8 mouse cellular contexts compared by ENCODE assay signal in genomic region chr7:140049115-140049689, GRCm38 (mm10). TPM values are rescaled to one million over a fixed set of nuclear protein-coding genes. Genes with fewer than 3 reads are reported as not detected.
DNase-seq lines count a peak whose midpoint lies in the region; ATAC-seq lines count a peak whose summit lies in the region.

No protein-coding gene starts in this region.

- no peak overlapping the region for H3K27ac ChIP-seq in embryonic facial prominence, embryonic 13.5 days
- 0 out of 2 replicates have a peak overlapping the region, but pooled peaks have one; percentile 14 for H3K27ac ChIP-seq in hindbrain, embryonic 14.5 days
- H3K27ac ChIP-seq in liver, embryonic 16.5 days (ENCODE audit: low read length): no peak overlapping the region
- H3K27ac ChIP-seq in neural tube, embryonic 14.5 days (ENCODE audit: low read depth, low read length): no peak overlapping the region

- peak; percentile 68; the same call in 1 of the 2 replicates for ATAC-seq in embryonic facial prominence, embryonic 13.5 days (ENCODE audit: insufficient number of reproducible peaks, insufficient read depth, low FRiP score, low TSS enrichment, low read depth)
- ATAC-seq in hindbrain, embryonic 14.5 days (ENCODE audit: low FRiP score): peak; percentile 82
- ATAC-seq in liver, embryonic 16.5 days (ENCODE audit: low read depth): no peak
- ATAC-seq in neural tube, embryonic 14.5 days (ENCODE audit: low read depth): peak; percentile 86

- peak overlapping the region; percentile 71 for H3K4me2 ChIP-seq in embryonic facial prominence, embryonic 13.5 days
- peak overlapping the region; percentile 69 for H3K4me2 ChIP-seq in hindbrain, embryonic 14.5 days (replicated peaks)
- H3K4me2 ChIP-seq in liver, embryonic 16.5 days (ENCODE audit: low read depth, low read length): peak overlapping the region; percentile 52
- H3K4me2 ChIP-seq in neural tube, embryonic 14.5 days (ENCODE audit: low read depth, low read length): peak overlapping the region; percentile 58

- H3K4me3 ChIP-seq in embryonic facial prominence, embryonic 13.5 days: peak overlapping the region; percentile 43
- H3K4me3 ChIP-seq in hindbrain, embryonic 14.5 days (replicated peaks; ENCODE audit: low read length): peak overlapping the region; percentile 46
- peak overlapping the region; percentile 39 for H3K4me3 ChIP-seq in liver, embryonic 16.5 days (ENCODE audit: low read depth, low read length)
- H3K4me3 ChIP-seq in neural tube, embryonic 14.5 days (ENCODE audit: low read depth, low read length): peak overlapping the region; percentile 51

- under 1% methylated on average over 34 of the region's 34 CpGs for WGBS in embryonic facial prominence, embryonic 13.5 days
- under 1% methylated on average over 34 of the region's 34 CpGs for WGBS in hindbrain, embryonic 14.5 days
- 2% methylated on average over 34 of the region's 34 CpGs for WGBS in liver, embryonic 16.5 days (ENCODE audit: insufficient replicate concordance)
- WGBS in neural tube, embryonic 14.5 days: under 1% methylated on average over 34 of the region's 34 CpGs

- H3K27me3 ChIP-seq in embryonic facial prominence, embryonic 13.5 days: peaks cover 97% of the 10 kb centered on the region
- H3K27me3 ChIP-seq in hindbrain, embryonic 14.5 days (ENCODE audit: control insufficient read depth, insufficient read depth, low read length): peaks cover 68% of the 10 kb centered on the region
- H3K27me3 ChIP-seq in liver, embryonic 16.5 days (ENCODE audit: control insufficient read depth, insufficient read depth, low read depth, low read length): peaks cover 73% of the 10 kb centered on the region
- peaks cover 19% of the 10 kb centered on the region for H3K27me3 ChIP-seq in neural tube, embryonic 14.5 days (ENCODE audit: control insufficient read depth, insufficient read depth, low read length)

- peaks cover 23% of the 10 kb centered on the region for H3K4me1 ChIP-seq in embryonic facial prominence, embryonic 13.5 days
- peaks cover 19% of the 10 kb centered on the region; the same call in 1 of the 2 replicates for H3K4me1 ChIP-seq in hindbrain, embryonic 14.5 days (replicated peaks; ENCODE audit: control insufficient read depth, insufficient read depth, low read length)
- H3K4me1 ChIP-seq in liver, embryonic 16.5 days (ENCODE audit: control insufficient read depth, low read depth, low read length): no peaks in the 10 kb centered on the region; the same call in 1 of the 2 replicates
- H3K4me1 ChIP-seq in neural tube, embryonic 14.5 days (ENCODE audit: control insufficient read depth, insufficient read depth, low read length): peaks cover 13% of the 10 kb centered on the region

- intact Hi-C loops in gastrocnemius, postnatal 14 days (cut with DNase I; ENCODE audit: low total_unique reads): no loop called here

- H3K36me3 ChIP-seq in embryonic facial prominence, embryonic 13.5 days: no peaks in the 10 kb centered on the region
- H3K36me3 ChIP-seq in hindbrain, embryonic 14.5 days (replicated peaks; ENCODE audit: control insufficient read depth, insufficient read depth): no peaks in the 10 kb centered on the region
- H3K36me3 ChIP-seq in liver, embryonic 16.5 days (ENCODE audit: control insufficient read depth, insufficient read depth): no peaks in the 10 kb centered on the region
- H3K36me3 ChIP-seq in neural tube, embryonic 14.5 days (ENCODE audit: control insufficient read depth, insufficient read depth, low read length): no peaks in the 10 kb centered on the region

- H3K9me3 ChIP-seq in embryonic facial prominence, embryonic 13.5 days: no peaks in the 10 kb centered on the region
- no peaks in the 10 kb centered on the region for H3K9me3 ChIP-seq in hindbrain, embryonic 14.5 days (ENCODE audit: control insufficient read depth, low read length)
- H3K9me3 ChIP-seq in liver, embryonic 16.5 days (replicated peaks; ENCODE audit: control insufficient read depth, low read length): no peaks in the 10 kb centered on the region
- H3K9me3 ChIP-seq in neural tube, embryonic 14.5 days (ENCODE audit: control insufficient read depth, low read length): no peaks in the 10 kb centered on the region

- H3K9ac ChIP-seq in embryonic facial prominence, embryonic 13.5 days: peak overlapping the region; percentile 40; the same call in 1 of the 2 replicates
- peak overlapping the region; percentile 47 for H3K9ac ChIP-seq in hindbrain, embryonic 14.5 days
- H3K9ac ChIP-seq in liver, embryonic 16.5 days (ENCODE audit: low read depth, low read length): no peak overlapping the region
- peak overlapping the region; percentile 22; the same call in 1 of the 2 replicates for H3K9ac ChIP-seq in neural tube, embryonic 14.5 days (replicated peaks; ENCODE audit: low read depth, low read length)

- DNase-seq in urinary bladder, postnatal 25 days (ENCODE audit: low spot score): peak; percentile 19
- DNase-seq in urinary bladder, adult 2 months (ENCODE audit: low spot score): no peak
- DNase-seq in hindbrain, embryonic 14.5 days (ENCODE audit: low spot score): peak; percentile 57
- DNase-seq in gastrocnemius, postnatal 14 days: no peak
- no peak for DNase-seq in frontal cortex, postnatal 10 days (ENCODE audit: low spot score in 2 of 2)

RNA-seq across cellular contexts. Expression of gene Msx3, which starts 0.3 kb away (rescaled TPM):
- polyA plus RNA-seq in urinary bladder, adult 2 months (2012; rRNA removed): 0.03 TPM in 2 replicates
- 0.20 TPM in 1 of 2 replicates, not detected in the other for polyA plus RNA-seq in embryonic facial prominence, embryonic 13.5 days (2015; fragmentation: Nextera tagmentation; extraction: Ambion mirVana)
- polyA plus RNA-seq in hindbrain, embryonic 14.5 days (2014; fragmentation: Nextera tagmentation; extraction: Ambion mirVana): 8.1 and 9.0 TPM in 2 replicates
- polyA plus RNA-seq in liver, embryonic 16.5 days (2015; fragmentation: Nextera tagmentation; extraction: Ambion mirVana): not detected in 2 replicates
- polyA plus RNA-seq in neural tube, embryonic 14.5 days (2014; fragmentation: Nextera tagmentation; extraction: Ambion mirVana): 6.6 and 8.1 TPM in 2 replicates
- total RNA-seq in gastrocnemius, postnatal 14 days (2021): not detected

RNA-seq across cellular contexts. Expression of gene Tubgcp2, which starts 12.7 kb away (rescaled TPM):
- polyA plus RNA-seq in urinary bladder, adult 2 months (2012; rRNA removed): 33.2 and 33.3 TPM in 2 replicates
- 66.3 and 70.1 TPM in 2 replicates for polyA plus RNA-seq in embryonic facial prominence, embryonic 13.5 days (2015; fragmentation: Nextera tagmentation; extraction: Ambion mirVana)
- polyA plus RNA-seq in hindbrain, embryonic 14.5 days (2014; fragmentation: Nextera tagmentation; extraction: Ambion mirVana): 57.8 and 58.7 TPM in 2 replicates
- 22.2 and 23.3 TPM in 2 replicates for polyA plus RNA-seq in liver, embryonic 16.5 days (2015; fragmentation: Nextera tagmentation; extraction: Ambion mirVana)
- polyA plus RNA-seq in neural tube, embryonic 14.5 days (2014; fragmentation: Nextera tagmentation; extraction: Ambion mirVana): 57.1 and 61.0 TPM in 2 replicates
- total RNA-seq in gastrocnemius, postnatal 14 days (2021): 10 to 100 TPM; 16.3 to 18.1 TPM

RNA-seq across cellular contexts. Expression of gene Zfp511, which starts 13.0 kb away (rescaled TPM):
- 72.4 and 98.7 TPM in 2 replicates for polyA plus RNA-seq in urinary bladder, adult 2 months (2012; rRNA removed)
- polyA plus RNA-seq in embryonic facial prominence, embryonic 13.5 days (2015; fragmentation: Nextera tagmentation; extraction: Ambion mirVana): 41.0 and 42.4 TPM in 2 replicates
- 52.3 and 53.2 TPM in 2 replicates for polyA plus RNA-seq in hindbrain, embryonic 14.5 days (2014; fragmentation: Nextera tagmentation; extraction: Ambion mirVana)
- polyA plus RNA-seq in liver, embryonic 16.5 days (2015; fragmentation: Nextera tagmentation; extraction: Ambion mirVana): 15.5 and 16.5 TPM in 2 replicates
- 52.7 and 61.2 TPM in 2 replicates for polyA plus RNA-seq in neural tube, embryonic 14.5 days (2014; fragmentation: Nextera tagmentation; extraction: Ambion mirVana)
- total RNA-seq in gastrocnemius, postnatal 14 days (2021): 1 to 10 TPM; 6.9 to 7.4 TPM

RNA-seq across cellular contexts. Expression of gene Caly, which starts 33.1 kb away (rescaled TPM):
- 0.83 and 1.0 TPM in 2 replicates for polyA plus RNA-seq in urinary bladder, adult 2 months (2012; rRNA removed)
- 3.1 and 4.0 TPM in 2 replicates for polyA plus RNA-seq in embryonic facial prominence, embryonic 13.5 days (2015; fragmentation: Nextera tagmentation; extraction: Ambion mirVana)
- polyA plus RNA-seq in hindbrain, embryonic 14.5 days (2014; fragmentation: Nextera tagmentation; extraction: Ambion mirVana): 257 and 303 TPM in 2 replicates
- polyA plus RNA-seq in liver, embryonic 16.5 days (2015; fragmentation: Nextera tagmentation; extraction: Ambion mirVana): not detected in 2 replicates
- polyA plus RNA-seq in neural tube, embryonic 14.5 days (2014; fragmentation: Nextera tagmentation; extraction: Ambion mirVana): 209 and 365 TPM in 2 replicates
- total RNA-seq in gastrocnemius, postnatal 14 days (2021): under 1 TPM; 0.31 to 0.53 TPM

RNA-seq across cellular contexts. Expression of gene Prap1, which starts 44.0 kb away (rescaled TPM):
- 3.3 TPM in 2 replicates for polyA plus RNA-seq in urinary bladder, adult 2 months (2012; rRNA removed)
- 2.2 TPM in 1 of 2 replicates, not detected in the other for polyA plus RNA-seq in embryonic facial prominence, embryonic 13.5 days (2015; fragmentation: Nextera tagmentation; extraction: Ambion mirVana)
- polyA plus RNA-seq in hindbrain, embryonic 14.5 days (2014; fragmentation: Nextera tagmentation; extraction: Ambion mirVana): not detected in 2 replicates
- polyA plus RNA-seq in liver, embryonic 16.5 days (2015; fragmentation: Nextera tagmentation; extraction: Ambion mirVana): 9.5 TPM in 1 of 2 replicates, not detected in the other
- 0.48 TPM in 1 of 2 replicates, not detected in the other for polyA plus RNA-seq in neural tube, embryonic 14.5 days (2014; fragmentation: Nextera tagmentation; extraction: Ambion mirVana)
- not detected for total RNA-seq in gastrocnemius, postnatal 14 days (2021)

Comparison
In these comparisons a context has a peak if more than half of its experiments do, and no peak if none do; other contexts are left out.
1. DNase-seq: peak in urinary bladder, postnatal 25 days (single experiment) and hindbrain, embryonic 14.5 days (single experiment); none in urinary bladder, adult 2 months (single experiment), gastrocnemius, postnatal 14 days (single experiment) and frontal cortex, postnatal 10 days (0 of 2).
2. Peak in every context shown above with its lines, with median percentiles within 50 percentile points of each other: H3K4me2 ChIP-seq and H3K4me3 ChIP-seq.